Mouse (Mus musculus) olfactory bulb, adult 2 months (tissue): Measurements from ENCODE around the gene Banf2.

Experiments used
- CTCF ChIP-seq: fragments of 200-500 bp; IDR thresholded peaks from 2 replicates; pipeline ENCODE4 v1.5.1; 2012; ENCODE audit warnings: low read depth, mild to moderate bottlenecking, low read length, moderate library complexity; ENCODE audit not compliant: insufficient read depth
- POLR2A ChIP-seq: fragments of 200-500 bp; IDR thresholded peaks from 2 replicates; pipeline ENCODE4 v1.6.1; 2012; ENCODE audit warnings: mild to moderate bottlenecking, low read depth, low read length, moderate library complexity; ENCODE audit not compliant: insufficient read depth

- TF ChIP-seq CTCF (no peak), POLR2A (no peak)
Measured at GRCm38 (mm10) chr2:144076625-144077024, 43.8 kb downstream of the Banf2 start.
